Mouse (Mus musculus) stomach, postnatal 0 days (tissue): Measurements from ENCODE around the gene Clasp1.

Source experiments
- CTCF ChIP-seq: IDR thresholded peaks from 2 replicates; pipeline ENCODE4 v1.5.1; 2016; ENCODE audit warnings: antibody characterized with exemption, low read depth, mild to moderate bottlenecking, moderate library complexity
- EP300 ChIP-seq: optimal IDR thresholded peaks from 2 replicates; pipeline ENCODE3; 2016; ENCODE audit warnings: antibody characterized with exemption

DNA sequence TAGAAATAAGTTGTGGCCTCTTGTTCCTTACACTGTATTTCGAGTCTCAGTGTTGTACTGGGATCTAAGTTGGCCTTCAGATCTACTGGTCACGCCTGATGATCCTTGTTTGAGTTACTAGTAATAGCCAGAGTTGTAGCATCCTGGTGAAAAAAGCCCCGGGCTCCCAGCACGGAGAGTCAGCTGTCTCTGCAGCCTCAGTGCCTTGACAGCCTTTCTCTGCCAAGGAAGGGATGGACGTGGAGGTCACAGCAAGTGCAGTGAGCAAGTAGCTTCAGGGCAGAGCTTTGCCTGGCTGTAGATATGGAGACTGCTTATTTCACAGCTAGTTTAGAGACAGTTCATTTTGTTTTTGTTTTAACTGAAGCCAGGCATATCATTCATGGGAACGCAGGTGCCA, 56.6 kb downstream of the Clasp1 start:
- no peak for TF ChIP-seq CTCF
- no peak for TF ChIP-seq EP300
